Mouse (Mus musculus) lung, embryonic 14.5 days (tissue): ENCODE results near the gene March5. TPM values are rescaled to one million over a fixed set of nuclear protein-coding genes. Genes with fewer than 3 reads are reported as not detected.
A peak's percentile ranks its signal among the peaks of the same experiment; 100 is the strongest.

Experiments
- ATAC-seq: fragments of 200-750 bp; cut with Nextera tagmentation; 2 replicates; pipeline ENCODE4 v1.8.0; 2017; ENCODE audit warnings: mild to moderate bottlenecking, moderate TSS enrichment, moderate library complexity; ENCODE audit not compliant: insufficient read depth
- DNase-seq: peaks from one replicate; pipeline ENCODE4 v3.0.0-alpha.2; 2015
- H3K27ac ChIP-seq: fragments of 300-500 bp; sonication (generic); 2 replicates; pipeline ENCODE4 v1.5.1; 2014; ENCODE audit warnings: low read depth, mild to moderate bottlenecking, moderate library complexity
- H3K27me3 ChIP-seq: fragments of 300-500 bp; sonication (generic); 2 replicates; pipeline ENCODE4 v1.6.1; 2014; ENCODE audit warnings: low read length, control low read depth; ENCODE audit not compliant: insufficient read depth
- H3K36me3 ChIP-seq: fragments of 300-500 bp; sonication (generic); 2 replicates; pipeline ENCODE4 v1.6.1; 2014; ENCODE audit warnings: control low read depth; ENCODE audit not compliant: insufficient read depth
- H3K4me1 ChIP-seq: fragments of 300-500 bp; sonication (generic); 2 replicates; pipeline ENCODE4 v1.6.1; 2014; ENCODE audit warnings: antibody characterized with exemption, control low read depth; ENCODE audit not compliant: insufficient read depth
- H3K4me2 ChIP-seq: fragments of 300-500 bp; sonication (generic); 2 replicates; pipeline ENCODE4 v1.6.1; 2014; ENCODE audit warnings: mild to moderate bottlenecking
- H3K4me3 ChIP-seq: fragments of 300-500 bp; sonication (generic); 2 replicates; pipeline ENCODE4 v1.5.1; 2014; ENCODE audit warnings: low read depth, low read length
- H3K9ac ChIP-seq: fragments of 300-500 bp; sonication (generic); 2 replicates; pipeline ENCODE4 v1.6.1; 2014
- H3K9me3 ChIP-seq: fragments of 300-500 bp; sonication (generic); 2 replicates; pipeline ENCODE4 v1.6.1; 2016; ENCODE audit warnings: low read depth, low read length, control low read depth
- CTCF ChIP-seq: IDR thresholded peaks from 2 replicates; pipeline ENCODE4 v1.5.1; 2016; ENCODE audit warnings: antibody characterized with exemption, low read depth
- WGBS: fragments of 180-500 bp; shearing (Covaris S2); extraction: QIAGEN DNeasy Blood & Tissue Kit; methylation state at CpG from one replicate; pipeline ENCODE4 v1.1.7; 2014; 5-methylcytosine and 5-hydroxymethylcytosine counted together
- polyA plus RNA-seq: library from polyadenylated mRNA; unstranded; fragments of >200 nt; fragmentation: Nextera tagmentation; extraction: Ambion mirVana; gene quantifications from 2 replicates; pipeline ENCODE4 v1.2.1, GENCODE M21; 2014

March5 gene
- 113 and 114 TPM in 2 replicates for polyA plus RNA-seq

GRCm38 (mm10) chr19:37207303-37208175, at the start of gene March5:
March5 (plus strand) TSS chr19:37207543.
- peaks cover 25% of the 10 kb centered on the region for H3K36me3 ChIP-seq
- H3K4me2 ChIP-seq, result peak within 1 kb of the TSS; percentile 94
- peak within 1 kb of the TSS; percentile 91 for H3K27ac ChIP-seq
- H3K4me3 ChIP-seq, result peak within 1 kb of the TSS; percentile 99
- peaks cover 12% of the 10 kb centered on the region for H3K4me1 ChIP-seq
- H3K9ac ChIP-seq, result peak within 1 kb of the TSS; percentile 98
- no peaks in the 10 kb centered on the region for H3K9me3 ChIP-seq
- under 1% methylated on average over 83 of the region's 94 CpGs for WGBS
- peak; percentile 99 for ATAC-seq
- peak; percentile 91 for DNase-seq
- H3K27me3 ChIP-seq, result no peaks in the 10 kb centered on the region
- no peak for TF ChIP-seq CTCF

GRCm38 (mm10) chr19:37172096-37172495, 35.2 kb upstream of the March5 start:
- no peak for DNase-seq
- Histone ChIP-seq H3K36me3 (no peaks in the 10 kb centered on the region), H3K27ac (no peak overlapping the region), H3K27me3 (peaks cover 45% of the 10 kb centered on the region), H3K9me3 (no peaks in the 10 kb centered on the region), H3K4me1 (0 out of 2 replicates have a peak, but pooled peaks cover 3% of the 10 kb centered on the region), H3K4me2 (no peak overlapping the region), H3K4me3 (no peak overlapping the region), H3K9ac (no peak overlapping the region)
- ATAC-seq, result no peak
- no peak for TF ChIP-seq CTCF
- 36% methylated on average over 1 of the region's 1 CpGs for WGBS

GRCm38 (mm10) chr19:37172566-37173130, 34.7 kb upstream of the March5 start:
- 0 out of 2 replicates have a peak, but pooled peaks cover 3% of the 10 kb centered on the region for H3K4me1 ChIP-seq
- 75% methylated on average over 11 of the region's 11 CpGs for WGBS
- H3K4me3 ChIP-seq, result 0 out of 2 replicates have a peak overlapping the region, but pooled peaks have one; percentile 4
- peaks cover 47% of the 10 kb centered on the region for H3K27me3 ChIP-seq
- peak overlapping the region; percentile 5; the same call in 1 of the 2 replicates for H3K4me2 ChIP-seq
- TF ChIP-seq CTCF, result no peak
- H3K9me3 ChIP-seq, result no peaks in the 10 kb centered on the region
- no peak overlapping the region for H3K27ac ChIP-seq
- DNase-seq (no peak), ATAC-seq (no peak)
- no peak overlapping the region for H3K9ac ChIP-seq
- no peaks in the 10 kb centered on the region for H3K36me3 ChIP-seq

DNA sequence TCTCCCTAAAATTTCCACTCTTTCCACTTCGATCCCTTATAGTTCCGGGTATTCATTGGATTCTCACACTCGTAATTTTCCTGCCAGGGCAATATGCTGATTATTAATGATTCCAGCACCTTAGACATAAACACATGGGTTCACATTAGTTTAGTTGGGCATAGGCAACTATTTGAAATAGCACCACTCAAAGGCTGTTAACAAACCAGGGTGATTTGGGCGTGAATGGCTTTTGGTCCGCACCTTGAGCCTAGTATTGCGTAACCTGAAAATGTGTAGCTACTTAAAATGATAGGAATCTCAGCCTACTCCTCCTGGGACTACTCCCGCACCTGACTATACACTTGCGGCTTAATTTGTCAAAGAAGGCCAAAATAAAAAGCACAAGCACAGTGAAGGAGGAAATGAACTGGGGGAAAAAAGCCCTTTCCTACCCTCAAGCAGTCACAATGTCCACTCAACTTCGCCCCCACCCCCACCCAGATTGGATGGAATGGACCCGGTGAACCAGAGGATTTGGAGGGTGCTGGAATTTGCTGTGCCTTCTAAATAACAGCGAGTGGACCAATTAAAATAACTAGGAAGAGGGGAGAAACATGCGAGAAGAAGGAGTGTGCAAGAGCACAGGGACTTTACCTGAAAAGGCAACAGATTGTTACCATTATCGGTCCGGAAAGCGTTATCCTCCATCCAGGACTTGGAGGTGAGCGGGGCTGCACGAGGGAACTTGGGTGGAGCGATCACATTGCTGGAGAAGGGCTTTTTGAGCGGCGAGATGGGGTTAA, 33.8 kb upstream of the March5 start:
- H3K4me2 ChIP-seq, result peak overlapping the region; percentile 98
- H3K27ac ChIP-seq, result no peak overlapping the region
- H3K27me3 ChIP-seq, result peaks cover 47% of the 10 kb centered on the region
- H3K4me3 ChIP-seq, result peak overlapping the region; percentile 58
- H3K4me1 ChIP-seq, result 0 out of 2 replicates have a peak, but pooled peaks cover 3% of the 10 kb centered on the region
- 25% methylated on average over 20 of the region's 20 CpGs for WGBS
- TF ChIP-seq CTCF, result no peak
- no peaks in the 10 kb centered on the region for H3K9me3 ChIP-seq
- DNase-seq (no peak), ATAC-seq (no peak)
- no peaks in the 10 kb centered on the region for H3K36me3 ChIP-seq
- peak overlapping the region; percentile 42 for H3K9ac ChIP-seq

GRCm38 (mm10) chr19:37174116-37174715, 33.1 kb upstream of the March5 start:
- ATAC-seq (peak; percentile 57; the same call in 1 of the 2 replicates), DNase-seq (peak; percentile 60)
- no peaks in the 10 kb centered on the region for H3K9me3 ChIP-seq
- peak overlapping the region; percentile 42 for H3K9ac ChIP-seq
- under 1% methylated on average over 65 of the region's 70 CpGs for WGBS
- peak overlapping the region; percentile 98 for H3K4me2 ChIP-seq
- H3K27me3 ChIP-seq, result peaks cover 47% of the 10 kb centered on the region
- H3K36me3 ChIP-seq, result no peaks in the 10 kb centered on the region
- H3K27ac ChIP-seq, result no peak overlapping the region
- H3K4me3 ChIP-seq, result peak overlapping the region; percentile 58
- 0 out of 2 replicates have a peak, but pooled peaks cover 3% of the 10 kb centered on the region for H3K4me1 ChIP-seq
- TF ChIP-seq CTCF, result no peak

DNA sequence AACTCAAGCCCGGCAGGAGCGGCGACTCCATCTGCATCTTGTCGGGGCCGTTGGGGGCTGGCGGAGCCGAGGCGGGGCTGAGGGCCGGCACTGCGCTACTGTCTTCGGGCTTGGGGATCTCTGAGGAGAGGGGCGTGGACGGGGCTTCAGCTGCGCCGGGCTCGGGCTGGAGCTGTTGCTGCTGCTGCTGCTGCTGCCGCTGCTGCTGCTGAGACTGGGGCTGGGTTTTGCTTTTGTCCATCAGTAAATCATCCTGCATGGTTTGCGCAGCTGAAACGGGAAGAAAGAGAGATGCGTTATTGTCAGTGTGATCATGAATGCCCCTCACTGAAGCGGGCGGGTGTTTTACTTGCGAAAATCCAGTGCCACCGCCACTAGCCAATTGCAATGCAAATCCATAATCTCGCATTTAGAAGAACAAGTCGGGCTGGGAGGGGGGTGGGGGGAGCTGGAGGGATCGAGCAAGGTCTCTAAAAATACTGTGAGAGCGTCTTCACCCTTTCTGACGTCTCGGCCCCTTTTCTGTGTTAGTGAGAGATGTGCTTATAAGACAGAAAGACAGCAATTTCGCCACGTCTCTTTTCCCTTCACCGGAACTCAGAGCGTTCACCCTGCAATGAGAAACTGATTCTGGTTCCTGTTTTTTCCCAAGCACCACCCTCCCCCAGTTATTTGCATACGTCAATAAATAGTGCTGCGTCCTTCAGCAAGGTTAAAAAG, 32.5 kb upstream of the March5 start:
- Histone ChIP-seq H3K4me1 (0 out of 2 replicates have a peak, but pooled peaks cover 3% of the 10 kb centered on the region), H3K9me3 (no peaks in the 10 kb centered on the region), H3K4me2 (peak overlapping the region; percentile 98), H3K4me3 (peak overlapping the region; percentile 58), H3K9ac (peak overlapping the region; percentile 42), H3K27ac (peak overlapping the region; percentile 42; the same call in 1 of the 2 replicates), H3K36me3 (no peaks in the 10 kb centered on the region), H3K27me3 (peaks cover 47% of the 10 kb centered on the region)
- TF ChIP-seq CTCF, result no peak
- under 1% methylated on average over 36 of the region's 36 CpGs for WGBS
- ATAC-seq (peak; percentile 90), DNase-seq (peak; percentile 69)
